Mouse (Mus musculus): ENCODE data around the gene Olfr658. TPM values are rescaled to one million over a fixed set of nuclear protein-coding genes. Genes with fewer than 3 reads are reported as not detected.

Olfr658 gene
- polyA plus RNA-seq (2015; fragmentation: Nextera tagmentation; extraction: Ambion mirVana) = 0.16 and 0.25 TPM in 2 replicates

- H3K4me2 ChIP-seq (ENCODE audit: low read length) = peak within 1 kb of the TSS; percentile 56
- peak within 1 kb of the TSS; percentile 35 for H3K4me3 ChIP-seq (ENCODE audit: low read length)
- H3K36me3 ChIP-seq (ENCODE audit: control insufficient read depth, insufficient read depth, low read length) = no peaks in the 10 kb centered on the region
- peak; percentile 91 for ATAC-seq
- no peak within 1 kb of the TSS; the same call in 1 of the 2 replicates for H3K9ac ChIP-seq (ENCODE audit: low read depth, low read length)
- H3K9me3 ChIP-seq (ENCODE audit: control insufficient read depth, low read length) = no peaks in the 10 kb centered on the region
- no peaks in the 10 kb centered on the region for H3K4me1 ChIP-seq (ENCODE audit: control insufficient read depth, insufficient read depth, low read depth, low read length)
- H3K27me3 ChIP-seq (replicated peaks; ENCODE audit: control insufficient read depth, insufficient read depth, low read length) = no peaks in the 10 kb centered on the region
- no peak within 1 kb of the TSS for H3K27ac ChIP-seq (ENCODE audit: low read depth, low read length)
- 26% methylated on average over 22 of the region's 22 CpGs for WGBS
These were observed at the start of gene Olfr658 for GRCm38 (mm10) chr7:104646841-104647482. Gene Olfr658, minus strand, starts transcription at chr7:104647305.

DNA sequence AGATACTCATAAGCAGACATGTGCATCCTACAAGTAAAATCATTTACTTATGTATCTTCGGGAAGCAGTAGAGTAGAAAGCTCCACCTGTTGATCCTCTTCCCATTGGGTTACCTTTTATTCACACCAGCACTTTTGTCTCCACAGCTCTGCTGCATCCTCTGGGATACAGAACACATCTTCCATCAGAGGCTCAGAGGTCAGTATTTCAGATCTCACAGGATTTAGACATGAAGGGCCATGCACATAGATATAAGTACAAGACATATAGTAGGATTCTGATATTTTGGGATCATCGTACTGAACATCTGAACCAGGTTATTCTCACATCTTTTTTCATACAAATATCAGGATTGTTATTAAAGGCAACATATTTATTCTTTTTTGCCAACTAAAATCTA, 39.1 kb upstream of the Olfr658 start, which contains the start of gene Olfr661:
Gene Olfr661, plus strand, starts transcription at position 301 of the 400 bp plus-strand sequence.
- Histone ChIP-seq H3K9ac (ENCODE audit: low read depth, low read length) (no peak within 1 kb of the TSS), H3K27ac (ENCODE audit: low read depth, low read length) (no peak within 1 kb of the TSS), H3K9me3 (ENCODE audit: control insufficient read depth, low read length) (no peaks in the 10 kb centered on the region), H3K4me2 (ENCODE audit: low read length) (no peak within 1 kb of the TSS), H3K27me3 (replicated peaks; ENCODE audit: control insufficient read depth, insufficient read depth, low read length) (no peaks in the 10 kb centered on the region), H3K36me3 (ENCODE audit: control insufficient read depth, insufficient read depth, low read length) (no peaks in the 10 kb centered on the region), H3K4me1 (ENCODE audit: control insufficient read depth, insufficient read depth, low read depth, low read length) (no peaks in the 10 kb centered on the region), H3K4me3 (ENCODE audit: low read length) (no peak within 1 kb of the TSS)
- no peak for ATAC-seq
- WGBS = 93% methylated on average over 2 of the region's 2 CpGs

GRCm38 (mm10) chr7:104666453-104666852, 19.3 kb upstream of the Olfr658 start, which contains the start of gene Olfr659:
Gene Olfr659, plus strand, starts transcription at chr7:104666753.
- Histone ChIP-seq H3K9ac (ENCODE audit: low read depth, low read length) (no peak within 1 kb of the TSS), H3K27ac (ENCODE audit: low read depth, low read length) (no peak within 1 kb of the TSS), H3K4me3 (ENCODE audit: low read length) (no peak within 1 kb of the TSS), H3K36me3 (ENCODE audit: control insufficient read depth, insufficient read depth, low read length) (no peaks in the 10 kb centered on the region), H3K4me2 (ENCODE audit: low read length) (no peak within 1 kb of the TSS), H3K9me3 (ENCODE audit: control insufficient read depth, low read length) (no peaks in the 10 kb centered on the region), H3K27me3 (replicated peaks; ENCODE audit: control insufficient read depth, insufficient read depth, low read length) (no peaks in the 10 kb centered on the region), H3K4me1 (ENCODE audit: control insufficient read depth, insufficient read depth, low read depth, low read length) (no peaks in the 10 kb centered on the region)
- WGBS = 88% methylated on average over 3 of the region's 3 CpGs
- no peak for ATAC-seq

DNA sequence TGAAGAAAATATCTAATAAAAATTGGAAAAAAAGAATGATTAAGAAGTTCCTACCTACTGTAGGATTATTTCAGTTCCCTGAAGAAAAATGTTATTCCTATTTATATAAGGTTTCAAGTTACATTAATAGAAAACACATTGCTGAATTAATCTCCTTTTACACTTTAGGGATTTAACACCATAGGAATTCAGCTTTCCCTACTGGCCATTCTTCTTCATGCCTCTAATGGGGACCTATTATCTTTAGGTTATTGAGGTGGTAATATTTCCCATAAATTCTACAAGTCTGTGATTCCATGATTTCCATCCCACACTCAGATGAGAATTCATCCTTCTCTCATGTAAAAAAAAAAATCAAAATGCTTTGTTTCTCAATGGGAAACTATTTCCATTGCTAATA, 22.6 kb downstream of the Olfr658 start, which contains the start of gene Olfr657:
Gene Olfr657, plus strand, starts transcription at position 301 of the 400 bp plus-strand sequence.
- H3K4me2 ChIP-seq (ENCODE audit: low read length) = no peak within 1 kb of the TSS
- H3K36me3 ChIP-seq (ENCODE audit: control insufficient read depth, insufficient read depth, low read length) = no peaks in the 10 kb centered on the region
- H3K27me3 ChIP-seq (replicated peaks; ENCODE audit: control insufficient read depth, insufficient read depth, low read length) = no peaks in the 10 kb centered on the region
- no peaks in the 10 kb centered on the region for H3K9me3 ChIP-seq (ENCODE audit: control insufficient read depth, low read length)
- H3K4me3 ChIP-seq (ENCODE audit: low read length) = no peak within 1 kb of the TSS
- ATAC-seq = no peak
- no peak within 1 kb of the TSS for H3K9ac ChIP-seq (ENCODE audit: low read depth, low read length)
- no peak within 1 kb of the TSS for H3K27ac ChIP-seq (ENCODE audit: low read depth, low read length)
- no peaks in the 10 kb centered on the region for H3K4me1 ChIP-seq (ENCODE audit: control insufficient read depth, insufficient read depth, low read depth, low read length)

DNA sequence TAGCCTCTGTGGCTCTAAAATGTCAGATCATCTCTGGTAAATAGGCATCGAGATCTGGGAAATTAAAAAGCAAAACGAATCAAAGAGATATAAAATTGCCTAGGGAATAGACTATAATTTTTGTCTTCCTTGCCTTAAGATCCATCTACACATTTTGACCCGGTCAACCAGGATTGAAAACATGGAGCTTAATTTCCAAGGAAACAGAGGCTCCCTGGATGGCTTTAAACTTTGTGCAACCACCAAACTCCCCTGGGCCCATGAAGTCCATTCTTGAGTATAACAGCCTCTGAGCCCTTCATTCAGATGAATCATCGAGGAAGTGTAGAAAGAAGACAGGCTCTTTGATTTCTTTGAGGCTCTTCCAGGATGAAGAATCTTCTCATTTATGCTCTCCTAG, 33.5 kb downstream of the Olfr658 start, which contains the start of gene Olfr656:
Gene Olfr656, plus strand, starts transcription at position 301 of the 400 bp plus-strand sequence.
- H3K27me3 ChIP-seq (replicated peaks; ENCODE audit: control insufficient read depth, insufficient read depth, low read length) = no peaks in the 10 kb centered on the region
- no peak within 1 kb of the TSS for H3K4me2 ChIP-seq (ENCODE audit: low read length)
- ATAC-seq = no peak
- no peaks in the 10 kb centered on the region for H3K36me3 ChIP-seq (ENCODE audit: control insufficient read depth, insufficient read depth, low read length)
- no peaks in the 10 kb centered on the region for H3K4me1 ChIP-seq (ENCODE audit: control insufficient read depth, insufficient read depth, low read depth, low read length)
- H3K9me3 ChIP-seq (ENCODE audit: control insufficient read depth, low read length) = no peaks in the 10 kb centered on the region
- H3K4me3 ChIP-seq (ENCODE audit: low read length) = no peak within 1 kb of the TSS
- no peak within 1 kb of the TSS for H3K27ac ChIP-seq (ENCODE audit: low read depth, low read length)
- H3K9ac ChIP-seq (ENCODE audit: low read depth, low read length) = no peak within 1 kb of the TSS
- 78% methylated on average over 4 of the region's 4 CpGs for WGBS

DNA sequence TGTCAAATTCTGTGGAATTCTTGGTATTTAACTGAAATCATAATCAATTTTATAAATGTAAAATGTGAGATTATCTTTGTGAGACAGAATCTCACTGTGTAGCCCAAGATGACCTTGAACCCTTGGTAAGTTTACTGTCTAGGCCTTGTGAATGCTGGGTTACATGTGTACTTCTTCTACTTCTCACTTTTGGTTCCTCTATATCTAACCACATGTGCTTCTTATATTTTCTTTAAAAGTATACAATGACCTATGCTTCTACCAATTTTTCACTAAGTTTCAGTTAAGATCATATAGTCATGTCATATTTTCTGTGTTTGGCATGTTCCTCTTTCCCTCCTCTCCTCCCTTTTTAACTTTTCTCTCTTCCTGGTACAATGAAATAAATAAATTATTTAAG, 42.4 kb downstream of the Olfr658 start:
- Histone ChIP-seq H3K27ac (ENCODE audit: low read depth, low read length) (no peak overlapping the region), H3K4me2 (ENCODE audit: low read length) (no peak overlapping the region), H3K27me3 (replicated peaks; ENCODE audit: control insufficient read depth, insufficient read depth, low read length) (no peaks in the 10 kb centered on the region), H3K9ac (ENCODE audit: low read depth, low read length) (no peak overlapping the region), H3K4me1 (ENCODE audit: control insufficient read depth, insufficient read depth, low read depth, low read length) (no peaks in the 10 kb centered on the region), H3K4me3 (ENCODE audit: low read length) (no peak overlapping the region), H3K36me3 (ENCODE audit: control insufficient read depth, insufficient read depth, low read length) (no peaks in the 10 kb centered on the region), H3K9me3 (ENCODE audit: control insufficient read depth, low read length) (no peaks in the 10 kb centered on the region)
- ATAC-seq = no peak

- H3K9me3 ChIP-seq (ENCODE audit: control insufficient read depth, low read length) = no peaks in the 10 kb centered on the region
- no peaks in the 10 kb centered on the region for H3K4me1 ChIP-seq (ENCODE audit: control insufficient read depth, insufficient read depth, low read depth, low read length)
- no peaks in the 10 kb centered on the region for H3K27me3 ChIP-seq (replicated peaks; ENCODE audit: control insufficient read depth, insufficient read depth, low read length)
- no peak overlapping the region for H3K4me3 ChIP-seq (ENCODE audit: low read length)
- 7% methylated on average over 3 of the region's 3 CpGs for WGBS
- H3K9ac ChIP-seq (ENCODE audit: low read depth, low read length) = no peak overlapping the region
- no peak overlapping the region for H3K4me2 ChIP-seq (ENCODE audit: low read length)
- no peak for ATAC-seq
- H3K36me3 ChIP-seq (ENCODE audit: control insufficient read depth, insufficient read depth, low read length) = no peaks in the 10 kb centered on the region
- H3K27ac ChIP-seq (ENCODE audit: low read depth, low read length) = no peak overlapping the region
These were observed 43.9 kb downstream of the Olfr658 start for GRCm38 (mm10) chr7:104603173-104603572.

DNA sequence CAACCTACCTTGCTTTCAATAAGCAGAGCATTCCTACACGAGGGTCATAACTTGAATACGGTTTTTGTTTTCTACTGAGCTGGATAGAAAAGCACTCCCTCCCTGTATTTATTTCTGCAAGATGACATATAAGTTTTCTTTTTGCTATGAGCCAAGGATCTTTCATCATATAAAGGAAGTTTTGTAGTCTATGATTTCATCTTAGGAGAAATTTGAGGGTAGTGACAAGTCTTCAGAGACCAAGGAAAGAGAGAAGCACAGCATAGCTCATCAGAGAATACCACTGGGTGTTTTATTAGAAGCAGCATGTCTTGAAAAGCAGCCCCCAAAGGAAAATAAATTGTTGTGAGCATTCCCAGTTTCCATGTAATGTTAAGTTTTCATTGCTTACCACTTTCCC, 45.4 kb downstream of the Olfr658 start, which contains the start of gene Olfr655:
Gene Olfr655, minus strand, starts transcription at position 101 of the 400 bp plus-strand sequence.
- H3K4me2 ChIP-seq (ENCODE audit: low read length) = no peak within 1 kb of the TSS
- no peaks in the 10 kb centered on the region for H3K9me3 ChIP-seq (ENCODE audit: control insufficient read depth, low read length)
- H3K36me3 ChIP-seq (ENCODE audit: control insufficient read depth, insufficient read depth, low read length) = no peaks in the 10 kb centered on the region
- H3K4me3 ChIP-seq (ENCODE audit: low read length) = no peak within 1 kb of the TSS
- no peak within 1 kb of the TSS for H3K9ac ChIP-seq (ENCODE audit: low read depth, low read length)
- ATAC-seq = no peak
- no peaks in the 10 kb centered on the region for H3K27me3 ChIP-seq (replicated peaks; ENCODE audit: control insufficient read depth, insufficient read depth, low read length)
- H3K27ac ChIP-seq (ENCODE audit: low read depth, low read length) = no peak within 1 kb of the TSS
- no peaks in the 10 kb centered on the region for H3K4me1 ChIP-seq (ENCODE audit: control insufficient read depth, insufficient read depth, low read depth, low read length)
- 89% methylated on average over 2 of the region's 2 CpGs for WGBS
